Comparison of ENCODE assay signal across 18 mouse cellular contexts in genomic region chr7:15930543-15930942, GRCm38 (mm10). TPM values are rescaled to one million over a fixed set of nuclear protein-coding genes. Genes with fewer than 3 reads are reported as not detected.
DNase-seq lines count a peak whose midpoint lies in the region; ATAC-seq and TF ChIP-seq lines count a peak whose summit lies in the region.
"Had no signal": no experiment of that assay in that cellular context is flagged by ENCODE, and none has a peak within 500 bp of the region (broad histone marks: within the 10 kb centered on the region; RNA-seq: fewer than 3 reads in every experiment).

No protein-coding gene starts in this region.

- no peak overlapping the region for H3K4me3 ChIP-seq in heart, embryonic 12.5 days
- no peak overlapping the region for H3K4me3 ChIP-seq in lung, postnatal 0 days (ENCODE audit: low read depth, low read length)
- H3K4me3 ChIP-seq: forebrain, embryonic 12.5 days; heart, embryonic 13.5 days; limb, embryonic 10.5 days; liver, embryonic 13.5 days had no signal

- H3K9ac ChIP-seq in heart, embryonic 12.5 days: no peak overlapping the region
- H3K9ac ChIP-seq in lung, postnatal 0 days (replicated peaks; ENCODE audit: low read depth): no peak overlapping the region
- H3K9ac ChIP-seq: forebrain, embryonic 12.5 days; heart, embryonic 13.5 days; liver, embryonic 13.5 days had no signal

- H3K27ac ChIP-seq in heart, embryonic 12.5 days (ENCODE audit: poor library complexity, severe bottlenecking): no peak overlapping the region
- H3K27ac ChIP-seq in lung, postnatal 0 days (ENCODE audit: low read length): no peak overlapping the region
- H3K27ac ChIP-seq: forebrain, embryonic 12.5 days; limb, embryonic 10.5 days; liver, embryonic 13.5 days had no signal

- ATAC-seq in heart, embryonic 12.5 days (ENCODE audit: insufficient number of reproducible peaks, low FRiP score): no peak
- ATAC-seq in lung, postnatal 0 days: no peak

- H3K27me3 ChIP-seq in heart, embryonic 12.5 days (replicated peaks): no peaks in the 10 kb centered on the region
- no peaks in the 10 kb centered on the region for H3K27me3 ChIP-seq in lung, postnatal 0 days (replicated peaks; ENCODE audit: insufficient read depth, low read length)
- H3K27me3 ChIP-seq: forebrain, embryonic 12.5 days; heart, embryonic 13.5 days had no signal

- peaks cover 16% of the 10 kb centered on the region for H3K4me1 ChIP-seq in heart, embryonic 12.5 days (replicated peaks)
- no peaks in the 10 kb centered on the region for H3K4me1 ChIP-seq in lung, postnatal 0 days (ENCODE audit: insufficient read depth, low read depth, low read length)
- H3K4me1 ChIP-seq: forebrain, embryonic 12.5 days had no signal

- no peak for TF ChIP-seq EP300 in lung, postnatal 0 days (IDR thresholded peaks at IDR 0.05)

- peak; percentile 7 for DNase-seq in heart, postnatal 4 days
- no peak for DNase-seq in lung, postnatal 0 days (ENCODE audit: low spot score)
- no peak for DNase-seq in lung, adult 18-20 months
- DNase-seq in NIH3T3 (ENCODE audit: low read depth): peak; percentile 58
- DNase-seq in neural tube, embryonic 10.5 days (ENCODE audit: extremely low spot score, low spot score): no peak
- no peak for DNase-seq in cerebellum, adult 11-12 months
- DNase-seq: cerebellum, adult 9-11 months had no signal

- TF ChIP-seq CTCF in lung, postnatal 0 days (IDR thresholded peaks at IDR 0.05): peak; percentile 42

- peaks cover 4% of the 10 kb centered on the region for H3K36me3 ChIP-seq in heart, embryonic 12.5 days
- no peaks in the 10 kb centered on the region for H3K36me3 ChIP-seq in lung, postnatal 0 days (ENCODE audit: insufficient read depth, low read length)

- peaks cover 6% of the 10 kb centered on the region for H3K9me3 ChIP-seq in heart, embryonic 12.5 days (replicated peaks)
- no peaks in the 10 kb centered on the region for H3K9me3 ChIP-seq in lung, postnatal 0 days (ENCODE audit: low read length)
- H3K9me3 ChIP-seq: forebrain, embryonic 12.5 days; heart, embryonic 13.5 days; limb, embryonic 10.5 days; liver, embryonic 13.5 days had no signal

- WGBS in heart, embryonic 12.5 days: 64% methylated on average over 2 of the region's 2 CpGs
- WGBS in lung, postnatal 0 days: 58% methylated on average over 2 of the region's 2 CpGs

- no peak overlapping the region for H3K4me2 ChIP-seq in heart, embryonic 12.5 days
- H3K4me2 ChIP-seq in lung, postnatal 0 days (replicated peaks; ENCODE audit: low read depth, low read length): no peak overlapping the region
- H3K4me2 ChIP-seq: forebrain, embryonic 12.5 days; heart, embryonic 13.5 days; liver, embryonic 13.5 days had no signal

RNA-seq across cellular contexts. Expression of gene Selenow, which starts 8.3 kb away (rescaled TPM):
- total RNA-seq in heart, postnatal 4 days (2021): 100 to 1,000 TPM; 194 to 214 TPM
- polyA plus RNA-seq in heart, embryonic 12.5 days (2016; fragmentation: Nextera tagmentation; extraction: Ambion mirVana): 759 and 790 TPM in 2 replicates
- polyA plus RNA-seq in lung, postnatal 0 days (2015; fragmentation: Nextera tagmentation; extraction: Ambion mirVana): 552 and 558 TPM in 2 replicates

RNA-seq across cellular contexts. Expression of gene Nop53, which starts 15.3 kb away (rescaled TPM):
- 100 to 1,000 TPM; 139 to 142 TPM for total RNA-seq in heart, postnatal 4 days (2021)
- 122 and 126 TPM in 2 replicates for polyA plus RNA-seq in heart, embryonic 12.5 days (2016; fragmentation: Nextera tagmentation; extraction: Ambion mirVana)
- 196 and 204 TPM in 2 replicates for polyA plus RNA-seq in lung, postnatal 0 days (2015; fragmentation: Nextera tagmentation; extraction: Ambion mirVana)

RNA-seq across cellular contexts. Expression of gene Ehd2, which starts 36.8 kb away (rescaled TPM):
- total RNA-seq in heart, postnatal 4 days (2021): 100 to 1,000 TPM; 193 to 197 TPM
- polyA plus RNA-seq in heart, embryonic 12.5 days (2016; fragmentation: Nextera tagmentation; extraction: Ambion mirVana): 35.2 and 37.9 TPM in 2 replicates
- polyA plus RNA-seq in lung, postnatal 0 days (2015; fragmentation: Nextera tagmentation; extraction: Ambion mirVana): 92.2 and 113 TPM in 2 replicates
- total RNA-seq: monocyte, adult 5-6 weeks had no signal

RNA-seq across cellular contexts. Expression of gene Crxos, which starts 48.1 kb away (rescaled TPM):
- total RNA-seq in heart, postnatal 4 days (2021): not detected
- polyA plus RNA-seq in heart, embryonic 12.5 days (2016; fragmentation: Nextera tagmentation; extraction: Ambion mirVana): not detected in 2 replicates
- polyA plus RNA-seq in lung, postnatal 0 days (2015; fragmentation: Nextera tagmentation; extraction: Ambion mirVana): not detected in 2 replicates
- total RNA-seq: gastrocnemius, postnatal 36 days; hematopoietic stem cell, adult 5-6 weeks; monocyte, adult 5-6 weeks had no signal
- polyA plus RNA-seq: forebrain, embryonic 12.5 days; heart, embryonic 13.5 days; kidney, embryonic 14.5 days; limb, embryonic 10.5 days; liver, embryonic 13.5 days; neural tube, embryonic 14.5 days had no signal

RNA-seq across cellular contexts. Expression of gene Crx, which starts 50.8 kb away (rescaled TPM):
- total RNA-seq in heart, postnatal 4 days (2021): not detected
- not detected in 2 replicates for polyA plus RNA-seq in heart, embryonic 12.5 days (2016; fragmentation: Nextera tagmentation; extraction: Ambion mirVana)
- not detected in 2 replicates for polyA plus RNA-seq in lung, postnatal 0 days (2015; fragmentation: Nextera tagmentation; extraction: Ambion mirVana)
- total RNA-seq: adrenal gland, postnatal 4 days; gastrocnemius, postnatal 36 days; hematopoietic stem cell, adult 5-6 weeks; monocyte, adult 5-6 weeks had no signal
- polyA plus RNA-seq: forebrain, embryonic 12.5 days; heart, embryonic 13.5 days; kidney, embryonic 14.5 days; limb, embryonic 10.5 days; liver, embryonic 13.5 days; neural tube, embryonic 14.5 days had no signal

Comparison
In these comparisons a context has a peak if more than half of its experiments do, and no peak if none do; other contexts are left out.
1. DNase-seq: peak in heart, postnatal 4 days (single experiment) and NIH3T3 (single experiment); none in lung, postnatal 0 days (single experiment), lung, adult 18-20 months (0 of 2), neural tube, embryonic 10.5 days (single experiment) and cerebellum, adult 11-12 months (single experiment).